ENCODE assay signal across 7 mouse cellular contexts in genomic region chr1:173377380-173378112, GRCm38 (mm10). TPM values are rescaled to one million over a fixed set of nuclear protein-coding genes. Genes with fewer than 3 reads are reported as not detected.
DNase-seq lines count a peak whose midpoint lies in the region; ATAC-seq and TF ChIP-seq lines count a peak whose summit lies in the region.

No protein-coding gene starts in this region.

- no peak overlapping the region for H3K4me3 ChIP-seq in embryonic facial prominence, embryonic 11.5 days (ENCODE audit: low read depth, low read length)
- no peak overlapping the region for H3K4me3 ChIP-seq in lung, embryonic 14.5 days (ENCODE audit: low read depth, low read length)

- H3K9me3 ChIP-seq in embryonic facial prominence, embryonic 11.5 days (replicated peaks; ENCODE audit: control insufficient read depth, low read length), result no peaks in the 10 kb centered on the region
- H3K9me3 ChIP-seq in lung, embryonic 14.5 days (ENCODE audit: low read depth, low read length), result no peaks in the 10 kb centered on the region

- peak; percentile 4 for DNase-seq in MEL-GATA-1-ER (ENCODE audit: extremely low read depth, low read depth)
- DNase-seq in adrenal gland, postnatal 36 days, result peak; percentile 48 to 78
- DNase-seq in embryonic facial prominence, embryonic 11.5 days (ENCODE audit: low spot score), result peak; percentile 59
- DNase-seq in heart, postnatal 10 days, result peak; percentile 48 to 72
- DNase-seq in layer of hippocampus, adult 9-10 months (ENCODE audit: low spot score), result peak; percentile 69
- DNase-seq in lung, embryonic 14.5 days, result peak; percentile 76
- DNase-seq in ovary, postnatal 36 days (ENCODE audit: low spot score), result peak; percentile 46

- no peak overlapping the region for H3K27ac ChIP-seq in embryonic facial prominence, embryonic 11.5 days (replicated peaks; ENCODE audit: low read depth, low read length)
- no peak overlapping the region for H3K27ac ChIP-seq in lung, embryonic 14.5 days (ENCODE audit: low read depth)

- no peaks in the 10 kb centered on the region for H3K36me3 ChIP-seq in embryonic facial prominence, embryonic 11.5 days (replicated peaks; ENCODE audit: control insufficient read depth, insufficient read depth, low read depth, low read length)
- no peaks in the 10 kb centered on the region for H3K36me3 ChIP-seq in lung, embryonic 14.5 days (ENCODE audit: insufficient read depth)

- H3K9ac ChIP-seq in embryonic facial prominence, embryonic 11.5 days (replicated peaks; ENCODE audit: low read length), result no peak overlapping the region
- no peak overlapping the region for H3K9ac ChIP-seq in lung, embryonic 14.5 days

- no peaks in the 10 kb centered on the region for H3K4me1 ChIP-seq in embryonic facial prominence, embryonic 11.5 days (ENCODE audit: control insufficient read depth, insufficient read depth, low read length)
- no peaks in the 10 kb centered on the region for H3K4me1 ChIP-seq in lung, embryonic 14.5 days (ENCODE audit: insufficient read depth)

- intact Hi-C loops in heart, postnatal 10 days (cut with DNase I), result loop anchor here (5.0 kb wide), 3 partner anchors 40 to 965 kb away; no protein-coding TSS in a partner anchor

- ATAC-seq in embryonic facial prominence, embryonic 11.5 days (replicated peaks; ENCODE audit: insufficient number of reproducible peaks, low FRiP score, low TSS enrichment, low read depth), result 0 out of 2 replicates have a peak, but pooled peaks have one; percentile 39
- peak; percentile 74 for ATAC-seq in lung, embryonic 14.5 days (ENCODE audit: insufficient read depth)

- no peaks in the 10 kb centered on the region for H3K27me3 ChIP-seq in embryonic facial prominence, embryonic 11.5 days (ENCODE audit: control insufficient read depth, insufficient read depth, low read length)
- no peaks in the 10 kb centered on the region for H3K27me3 ChIP-seq in lung, embryonic 14.5 days (ENCODE audit: insufficient read depth, low read length)

- H3K4me2 ChIP-seq in embryonic facial prominence, embryonic 11.5 days (ENCODE audit: low read depth, low read length), result no peak overlapping the region
- no peak overlapping the region for H3K4me2 ChIP-seq in lung, embryonic 14.5 days

- peak; percentile 85 for TF ChIP-seq CTCF in lung, embryonic 14.5 days (IDR thresholded peaks at IDR 0.05; ENCODE audit: low read depth)

- 30% methylated on average over 13 of the region's 13 CpGs for WGBS in embryonic facial prominence, embryonic 11.5 days
- WGBS in lung, embryonic 14.5 days, result 31% methylated on average over 13 of the region's 13 CpGs

RNA-seq across cellular contexts. Expression of gene Cadm3, which starts 10.1 kb away (rescaled TPM):
- total RNA-seq in adrenal gland, postnatal 36 days (2021), result 1 to 10 TPM; 6.8 to 9.3 TPM
- polyA plus RNA-seq in embryonic facial prominence, embryonic 11.5 days (2014; fragmentation: Nextera tagmentation; extraction: Ambion mirVana), result 7.3 and 10.1 TPM in 2 replicates
- 1 to 10 TPM; 2.5 TPM for total RNA-seq in heart, postnatal 10 days (2021)
- polyA plus RNA-seq in lung, embryonic 14.5 days (2014; fragmentation: Nextera tagmentation; extraction: Ambion mirVana), result 4.1 and 4.9 TPM in 2 replicates

RNA-seq across cellular contexts. Expression of gene Aim2, which starts 26.9 kb away (rescaled TPM):
- total RNA-seq in adrenal gland, postnatal 36 days (2021), result 1 to 10 TPM in 1 of 2 experiments, under 1 TPM in 1; 0.53 to 2.1 TPM
- 1.9 and 2.1 TPM in 2 replicates for polyA plus RNA-seq in embryonic facial prominence, embryonic 11.5 days (2014; fragmentation: Nextera tagmentation; extraction: Ambion mirVana)
- total RNA-seq in heart, postnatal 10 days (2021), result 1 to 10 TPM; 1.3 to 1.5 TPM
- 0.92 and 2.5 TPM in 2 replicates for polyA plus RNA-seq in lung, embryonic 14.5 days (2014; fragmentation: Nextera tagmentation; extraction: Ambion mirVana)

RNA-seq across cellular contexts. Expression of gene Ackr1, which starts 44.0 kb away (rescaled TPM):
- total RNA-seq in adrenal gland, postnatal 36 days (2021), result 1 to 10 TPM; 1.6 to 2.8 TPM
- polyA plus RNA-seq in embryonic facial prominence, embryonic 11.5 days (2014; fragmentation: Nextera tagmentation; extraction: Ambion mirVana), result 2.6 and 3.1 TPM in 2 replicates
- total RNA-seq in heart, postnatal 10 days (2021), result under 1 TPM; 0.53 to 0.74 TPM
- 0.54 and 0.81 TPM in 2 replicates for polyA plus RNA-seq in lung, embryonic 14.5 days (2014; fragmentation: Nextera tagmentation; extraction: Ambion mirVana)

Comparison
In these comparisons a context has a peak if more than half of its experiments do, and no peak if none do; other contexts are left out.
1. DNase-seq: peak in every context shown above with its lines; median percentile 76 in lung, embryonic 14.5 days; 69 in layer of hippocampus, adult 9-10 months; 63 in adrenal gland, postnatal 36 days; 60 in heart, postnatal 10 days; 59 in embryonic facial prominence, embryonic 11.5 days; 46 in ovary, postnatal 36 days; 4 in MEL-GATA-1-ER.